Mouse (Mus musculus): ENCODE data around the gene Bfsp2. TPM values are rescaled to one million over a fixed set of nuclear protein-coding genes. Genes with fewer than 3 reads are reported as not detected.

Bfsp2 gene
- polyA plus RNA-seq, 2 experiments: 1.0 to 1.9 TPM

- H3K27me3 ChIP-seq (ENCODE audit: control insufficient read depth, insufficient read depth, low read length): no peaks in the 10 kb centered on the region
- peaks cover 18% of the 10 kb centered on the region for H3K4me1 ChIP-seq (ENCODE audit: control insufficient read depth, insufficient read depth, low read length)
- no peak overlapping the region for H3K9ac ChIP-seq (ENCODE audit: low read depth, low read length, severe bottlenecking)
- H3K36me3 ChIP-seq (ENCODE audit: control insufficient read depth, insufficient read depth, low read length): no peaks in the 10 kb centered on the region
- TF ChIP-seq POLR2A (IDR thresholded peaks at IDR 0.05; ENCODE audit: borderline replicate concordance, extremely low read depth, insufficient read depth, insufficient read length): no peak
- DNase-seq (ENCODE audit: low spot score) (no peak), ATAC-seq (ENCODE audit: low FRiP score, low read depth) (no peak)
- WGBS: 27% methylated on average over 9 of the region's 9 CpGs
- no peaks in the 10 kb centered on the region for H3K9me3 ChIP-seq (ENCODE audit: control insufficient read depth, low read length)
- no peak overlapping the region for H3K4me3 ChIP-seq (replicated peaks; ENCODE audit: low read length)
- H3K4me2 ChIP-seq (replicated peaks; ENCODE audit: low read depth, low read length, severe bottlenecking): no peak overlapping the region
- H3K27ac ChIP-seq (replicated peaks; ENCODE audit: low read depth, low read length): no peak overlapping the region
These were observed 66.8 kb downstream of the Bfsp2 start for GRCm38 (mm10) chr9:103413457-103413856.

- peak; percentile 48; the same call in 1 of the 2 replicates for ATAC-seq (ENCODE audit: low FRiP score, low read depth)
- DNase-seq (ENCODE audit: low spot score): peak; percentile 80
- Histone ChIP-seq H3K4me3 (replicated peaks; ENCODE audit: low read length) (no peak overlapping the region), H3K9me3 (ENCODE audit: control insufficient read depth, low read length) (no peaks in the 10 kb centered on the region), H3K36me3 (ENCODE audit: control insufficient read depth, insufficient read depth, low read length) (no peaks in the 10 kb centered on the region), H3K27me3 (ENCODE audit: control insufficient read depth, insufficient read depth, low read length) (no peaks in the 10 kb centered on the region), H3K4me2 (replicated peaks; ENCODE audit: low read depth, low read length, severe bottlenecking) (no peak overlapping the region), H3K27ac (replicated peaks; ENCODE audit: low read depth, low read length) (no peak overlapping the region; the same call in 1 of the 2 replicates), H3K9ac (ENCODE audit: low read depth, low read length, severe bottlenecking) (no peak overlapping the region), H3K4me1 (ENCODE audit: control insufficient read depth, insufficient read depth, low read length) (peaks cover 18% of the 10 kb centered on the region)
- 36% methylated on average over 2 of the region's 2 CpGs for WGBS
- TF ChIP-seq POLR2A (IDR thresholded peaks at IDR 0.05; ENCODE audit: borderline replicate concordance, extremely low read depth, insufficient read depth, insufficient read length): no peak
These were observed 71.1 kb downstream of the Bfsp2 start for GRCm38 (mm10) chr9:103409119-103409518.

- H3K4me2 ChIP-seq (replicated peaks; ENCODE audit: low read depth, low read length, severe bottlenecking): no peak overlapping the region
- 65% methylated on average over 4 of the region's 4 CpGs for whole genome bisulfite sequencing
- no peaks in the 10 kb centered on the region for H3K36me3 ChIP-seq (ENCODE audit: control insufficient read depth, insufficient read depth, low read length)
- no peaks in the 10 kb centered on the region for H3K9me3 ChIP-seq (ENCODE audit: control insufficient read depth, low read length)
- no peak overlapping the region for H3K27ac ChIP-seq (replicated peaks; ENCODE audit: low read depth, low read length)
- no peaks in the 10 kb centered on the region for H3K27me3 ChIP-seq (ENCODE audit: control insufficient read depth, insufficient read depth, low read length)
- H3K9ac ChIP-seq (ENCODE audit: low read depth, low read length, severe bottlenecking): no peak overlapping the region
- no peak for TF ChIP-seq POLR2A (IDR thresholded peaks at IDR 0.05; ENCODE audit: borderline replicate concordance, extremely low read depth, insufficient read depth, insufficient read length)
- peaks cover 23% of the 10 kb centered on the region for H3K4me1 ChIP-seq (ENCODE audit: control insufficient read depth, insufficient read depth, low read length)
- H3K4me3 ChIP-seq (replicated peaks; ENCODE audit: low read length): no peak overlapping the region
- ATAC-seq (ENCODE audit: low FRiP score, low read depth): no peak
- peak; percentile 67 for DNase-seq (ENCODE audit: low spot score)
These were observed 72.0 kb downstream of the Bfsp2 start for GRCm38 (mm10) chr9:103408136-103408777.

- WGBS: 25% methylated on average over 4 of the region's 4 CpGs
- Histone ChIP-seq H3K4me1 (ENCODE audit: control insufficient read depth, insufficient read depth, low read length) (peaks cover 18% of the 10 kb centered on the region), H3K27ac (replicated peaks; ENCODE audit: low read depth, low read length) (no peak overlapping the region; the same call in 1 of the 2 replicates), H3K27me3 (ENCODE audit: control insufficient read depth, insufficient read depth, low read length) (no peaks in the 10 kb centered on the region), H3K36me3 (ENCODE audit: control insufficient read depth, insufficient read depth, low read length) (no peaks in the 10 kb centered on the region), H3K4me2 (replicated peaks; ENCODE audit: low read depth, low read length, severe bottlenecking) (no peak overlapping the region), H3K9me3 (ENCODE audit: control insufficient read depth, low read length) (peaks cover 5% of the 10 kb centered on the region; the same call in 1 of the 2 replicates), H3K9ac (ENCODE audit: low read depth, low read length, severe bottlenecking) (no peak overlapping the region), H3K4me3 (replicated peaks; ENCODE audit: low read length) (no peak overlapping the region)
- DNase-seq (ENCODE audit: low spot score): no peak
- ATAC-seq (ENCODE audit: low FRiP score, low read depth): peak; percentile 35; the same call in 1 of the 2 replicates
- no peak for TF ChIP-seq POLR2A (IDR thresholded peaks at IDR 0.05; ENCODE audit: borderline replicate concordance, extremely low read depth, insufficient read depth, insufficient read length)
These were observed 76.8 kb downstream of the Bfsp2 start for GRCm38 (mm10) chr9:103403331-103403973.

GRCm38 (mm10) chr9:103398509-103399157, 81.6 kb downstream of the Bfsp2 start:
- TF ChIP-seq POLR2A (IDR thresholded peaks at IDR 0.05; ENCODE audit: borderline replicate concordance, extremely low read depth, insufficient read depth, insufficient read length): no peak
- DNase-seq (ENCODE audit: low spot score) (peak; percentile 91), ATAC-seq (ENCODE audit: low FRiP score, low read depth) (peak; percentile 92)
- Histone ChIP-seq H3K9ac (ENCODE audit: low read depth, low read length, severe bottlenecking) (no peak overlapping the region), H3K9me3 (ENCODE audit: control insufficient read depth, low read length) (peaks cover 5% of the 10 kb centered on the region; the same call in 1 of the 2 replicates), H3K4me3 (replicated peaks; ENCODE audit: low read length) (no peak overlapping the region), H3K36me3 (ENCODE audit: control insufficient read depth, insufficient read depth, low read length) (no peaks in the 10 kb centered on the region), H3K27me3 (ENCODE audit: control insufficient read depth, insufficient read depth, low read length) (0 out of 2 replicates have a peak, but pooled peaks cover 6% of the 10 kb centered on the region), H3K27ac (replicated peaks; ENCODE audit: low read depth, low read length) (peak overlapping the region; percentile 27; the same call in 1 of the 2 replicates), H3K4me2 (replicated peaks; ENCODE audit: low read depth, low read length, severe bottlenecking) (peak overlapping the region; percentile 16), H3K4me1 (ENCODE audit: control insufficient read depth, insufficient read depth, low read length) (peaks cover 16% of the 10 kb centered on the region)
- 12% methylated on average over 21 of the region's 21 CpGs for WGBS
